Mouse (Mus musculus): Measurements from ENCODE around the gene Mfsd14a. TPM values are rescaled to one million over a fixed set of nuclear protein-coding genes. Genes with fewer than 3 reads are reported as not detected.
"Not testable (repeated sequence)": the region's sequence is repeated elsewhere in the genome, so short reads cannot be mapped to it uniquely, and the experiment has no call there.

Gene Mfsd14a
- 10 to 100 TPM; 54.5 to 58.8 TPM for total RNA-seq (2021)
- long read RNA-seq, experiment 1, transcript Mfsd14a-201 (12 exons, 2,782 nt) = major isoform, 77 of 88 reads
- long read RNA-seq, experiment 1, partial matches to known transcripts = 0 of 88 reads
- long read RNA-seq, experiment 1, other reads (novel, unspliced or antisense) = 11 of 88 reads
- long read RNA-seq, experiment 2, transcript Mfsd14a-201 (12 exons, 2,782 nt) = major isoform, 127 of 139 reads
- long read RNA-seq, experiment 2, partial matches to known transcripts = 2 of 139 reads
- long read RNA-seq, experiment 2, other reads (novel, unspliced or antisense) = 10 of 139 reads

- DNase-seq (ENCODE audit: low spot score in 2 of 2) = peak; percentile 96 to 98
Observed at GRCm38 (mm10) chr3:116662463-116662863, at the start of gene Mfsd14a. Mfsd14a (minus strand) TSS chr3:116662677.

GRCm38 (mm10) chr3:116711624-116712435 lies 49.4 kb upstream of the Mfsd14a start:
- peak; percentile 67 to 74 for DNase-seq (ENCODE audit: low spot score in 2 of 2)

GRCm38 (mm10) chr3:116710941-116711340 lies 48.5 kb upstream of the Mfsd14a start:
- DNase-seq (ENCODE audit: low spot score in 2 of 2) = no peak

GRCm38 (mm10) chr3:116705637-116706204 lies 43.2 kb upstream of the Mfsd14a start:
- DNase-seq (ENCODE audit: low spot score in 2 of 2) = no peak

GRCm38 (mm10) chr3:116703835-116704234 lies 41.4 kb upstream of the Mfsd14a start:
- no peak for DNase-seq (ENCODE audit: low spot score in 2 of 2)

- DNase-seq (ENCODE audit: low spot score in 2 of 2) = no peak
Observed at GRCm38 (mm10) chr3:116702647-116703272, 40.3 kb upstream of the Mfsd14a start.

GRCm38 (mm10) chr3:116701601-116702000 lies 39.1 kb upstream of the Mfsd14a start:
- no peak for DNase-seq (ENCODE audit: low spot score in 2 of 2)

GRCm38 (mm10) chr3:116698786-116699185 lies 36.3 kb upstream of the Mfsd14a start:
- DNase-seq (ENCODE audit: low spot score in 2 of 2) = no peak

GRCm38 (mm10) chr3:116695666-116695985 lies 33.1 kb upstream of the Mfsd14a start:
- DNase-seq (ENCODE audit: low spot score in 2 of 2) = no peak

- no peak for DNase-seq (ENCODE audit: low spot score in 2 of 2)
Observed at GRCm38 (mm10) chr3:116694955-116695665, 32.6 kb upstream of the Mfsd14a start.

GRCm38 (mm10) chr3:116694312-116694711 lies 31.8 kb upstream of the Mfsd14a start:
- no peak for DNase-seq (ENCODE audit: low spot score in 2 of 2)

GRCm38 (mm10) chr3:116681160-116681559 lies 18.7 kb upstream of the Mfsd14a start, which contains the start of gene Gm43191:
Gm43191 (minus strand) TSS chr3:116681260.
- DNase-seq (ENCODE audit: low spot score in 2 of 2) = no peak

- DNase-seq (ENCODE audit: low spot score in 2 of 2) = not testable (repeated sequence)
Observed at GRCm38 (mm10) chr3:116664281-116664680, 1.8 kb upstream of the Mfsd14a start.

GRCm38 (mm10) chr3:116661870-116662414 lies 535 bp downstream of the Mfsd14a start:
- DNase-seq (ENCODE audit: low spot score in 2 of 2) = no peak

- no peak for DNase-seq (ENCODE audit: low spot score in 2 of 2)
Observed at GRCm38 (mm10) chr3:116661288-116661869, 1.1 kb downstream of the Mfsd14a start.

- DNase-seq (ENCODE audit: low spot score in 2 of 2) = no peak
Observed at GRCm38 (mm10) chr3:116659856-116660430, 2.5 kb downstream of the Mfsd14a start.

- no peak for DNase-seq (ENCODE audit: low spot score in 2 of 2)
Observed at GRCm38 (mm10) chr3:116658928-116659565, 3.4 kb downstream of the Mfsd14a start.

- DNase-seq (ENCODE audit: low spot score in 2 of 2) = no peak
Observed at GRCm38 (mm10) chr3:116656184-116656965, 6.1 kb downstream of the Mfsd14a start.

- not testable (repeated sequence) for DNase-seq (ENCODE audit: low spot score in 2 of 2)
Observed at GRCm38 (mm10) chr3:116654051-116654450, 8.4 kb downstream of the Mfsd14a start.

Data from adrenal gland, postnatal 4 days (tissue).